Mouse (Mus musculus): ENCODE measurements around the gene Aspm.

The Aspm gene

GRCm38 (mm10) chr1:139514556-139514955, 60.0 kb downstream of the Aspm start:
- no peak for DNase-seq
